Mouse (Mus musculus): ENCODE measurements around the gene Spats2. TPM values are rescaled to one million over a fixed set of nuclear protein-coding genes. Genes with fewer than 3 reads are reported as not detected.
"Not testable (repeated sequence)": the region's sequence is repeated elsewhere in the genome, so short reads cannot be mapped to it uniquely, and the experiment has no call there.

The Spats2 gene
- total RNA-seq, 2 experiments from 2014 or later: 34.8 to 35.6 TPM

- DNase-seq (ENCODE audit: extremely low spot score in 1 of 2, low spot score in 2 of 2): no peak
- Histone ChIP-seq H3K27ac (no peak overlapping the region), H3K4me3 (no peak overlapping the region)
- no peak for TF ChIP-seq CTCF (IDR thresholded peaks at IDR 0.05)
- intact Hi-C loops (cut with DNase I): no loop called here
These were observed 112.3 kb downstream of the Spats2 start for GRCm38 (mm10) chr15:99238006-99238405.

- peak; percentile 31 for TF ChIP-seq CTCF (IDR thresholded peaks at IDR 0.05)
- Histone ChIP-seq H3K27ac (no peak overlapping the region), H3K4me3 (no peak overlapping the region)
- DNase-seq (ENCODE audit: extremely low spot score in 1 of 2, low spot score in 2 of 2): no peak
- intact Hi-C loops (cut with DNase I): no loop called here
These were observed 114.4 kb downstream of the Spats2 start for GRCm38 (mm10) chr15:99240129-99240528.

GRCm38 (mm10) chr15:99241249-99241648 is 115.5 kb downstream of the Spats2 start:
- no peak for DNase-seq (ENCODE audit: extremely low spot score in 1 of 2, low spot score in 2 of 2)
- peak overlapping the region; percentile 63 for H3K27ac ChIP-seq
- intact Hi-C loops (cut with DNase I): no loop called here
- no peak overlapping the region for H3K4me3 ChIP-seq
- TF ChIP-seq CTCF (IDR thresholded peaks at IDR 0.05): no peak

GRCm38 (mm10) chr15:99242045-99242444 is 116.3 kb downstream of the Spats2 start:
- intact Hi-C loops (cut with DNase I): no loop called here
- no peak for TF ChIP-seq CTCF (IDR thresholded peaks at IDR 0.05)
- DNase-seq (ENCODE audit: extremely low spot score in 1 of 2, low spot score in 2 of 2): no peak
- Histone ChIP-seq H3K4me3 (no peak overlapping the region), H3K27ac (peak overlapping the region; percentile 63)

GRCm38 (mm10) chr15:99246736-99247135 is 121.0 kb downstream of the Spats2 start:
- DNase-seq (ENCODE audit: extremely low spot score in 1 of 2, low spot score in 2 of 2); H3K4me3 ChIP-seq; intact Hi-C loops (cut with DNase I): not testable (repeated sequence)
- peak overlapping the region; percentile 90 for H3K27ac ChIP-seq

- peak; percentile 9 for TF ChIP-seq CTCF (IDR thresholded peaks at IDR 0.05)
- peak overlapping the region; percentile 3; the same call in 1 of the 2 replicates for H3K4me3 ChIP-seq
- H3K27ac ChIP-seq: peak overlapping the region; percentile 90
- DNase-seq (ENCODE audit: extremely low spot score in 1 of 2, low spot score in 2 of 2): peak; percentile 72 to 73
- intact Hi-C loops (cut with DNase I): loop anchor here (1.0 kb wide), 1 partner anchor 24 kb away; no protein-coding TSS in a partner anchor
These were observed 123.3 kb downstream of the Spats2 start for GRCm38 (mm10) chr15:99248972-99249371.

- H3K27ac ChIP-seq: peak overlapping the region; percentile 90
- no peak for TF ChIP-seq CTCF (IDR thresholded peaks at IDR 0.05)
- DNase-seq (ENCODE audit: extremely low spot score in 1 of 2, low spot score in 2 of 2): no peak
- no peak overlapping the region for H3K4me3 ChIP-seq
- intact Hi-C loops (cut with DNase I): loop anchor here (1.0 kb wide), 1 partner anchor 25 kb away; no protein-coding TSS in a partner anchor
These were observed 124.2 kb downstream of the Spats2 start for GRCm38 (mm10) chr15:99249938-99250337.

- Histone ChIP-seq H3K4me3 (peak overlapping the region; percentile 55), H3K27ac (peak overlapping the region; percentile 66)
- DNase-seq (ENCODE audit: extremely low spot score in 1 of 2, low spot score in 2 of 2); intact Hi-C loops (cut with DNase I): not testable (repeated sequence)
These were observed 125.4 kb downstream of the Spats2 start for GRCm38 (mm10) chr15:99251111-99251510.

- TF ChIP-seq CTCF (IDR thresholded peaks at IDR 0.05): no peak
- DNase-seq (ENCODE audit: extremely low spot score in 1 of 2, low spot score in 2 of 2): peak; percentile 95 to 97
- intact Hi-C loops (cut with DNase I): no loop called here
- Histone ChIP-seq H3K27ac (peak within 1 kb of the TSS; percentile 100), H3K4me3 (peak within 1 kb of the TSS; percentile 55)
These were observed 126.1 kb downstream of the Spats2 start, which contains the start of gene Mcrs1 for GRCm38 (mm10) chr15:99251626-99252380. Gene Mcrs1 (minus strand): TSS chr15:99251961.

- intact Hi-C loops (cut with DNase I): no loop called here
- H3K27ac ChIP-seq: peak overlapping the region; percentile 100
- TF ChIP-seq CTCF (IDR thresholded peaks at IDR 0.05): no peak; the same call in 1 of the 2 replicates
- H3K4me3 ChIP-seq: peak overlapping the region; percentile 55
- no peak for DNase-seq (ENCODE audit: extremely low spot score in 1 of 2, low spot score in 2 of 2)
These were observed 126.9 kb downstream of the Spats2 start for GRCm38 (mm10) chr15:99252381-99253174.

- H3K27ac ChIP-seq; H3K4me3 ChIP-seq; intact Hi-C loops (cut with DNase I); DNase-seq (ENCODE audit: extremely low spot score in 1 of 2, low spot score in 2 of 2): not testable (repeated sequence)
These were observed 127.4 kb downstream of the Spats2 start for GRCm38 (mm10) chr15:99253175-99253479.

GRCm38 (mm10) chr15:99253772-99254171 is 128.1 kb downstream of the Spats2 start:
- intact Hi-C loops (cut with DNase I): no loop called here
- DNase-seq (ENCODE audit: extremely low spot score in 1 of 2, low spot score in 2 of 2): no peak
- TF ChIP-seq CTCF (IDR thresholded peaks at IDR 0.05): no peak
- Histone ChIP-seq H3K4me3 (no peak overlapping the region), H3K27ac (no peak overlapping the region)

Measured in left cerebral cortex, adult 2 months (tissue).